Mouse (Mus musculus) midbrain, embryonic 13.5 days (tissue): ENCODE data around the gene Kynu. TPM values are rescaled to one million over a fixed set of nuclear protein-coding genes. Genes with fewer than 3 reads are reported as not detected.

Experiments
- ATAC-seq: fragments of 200-750 bp; cut with Nextera tagmentation; 2 replicates; pipeline ENCODE4 v1.8.0; 2017; ENCODE audit warnings: mild to moderate bottlenecking, moderate TSS enrichment, moderate library complexity
- H3K27ac ChIP-seq: fragments of 300-500 bp; sonication (generic); 2 replicates; pipeline ENCODE4 v1.5.1; 2015; ENCODE audit warnings: inconsistent platforms, mild to moderate bottlenecking, moderate library complexity
- H3K27me3 ChIP-seq: fragments of 300-500 bp; sonication (generic); 2 replicates; pipeline ENCODE4 v1.6.1; 2015; ENCODE audit warnings: mild to moderate bottlenecking, inconsistent platforms
- H3K36me3 ChIP-seq: fragments of 300-500 bp; sonication (generic); 2 replicates; pipeline ENCODE4 v1.6.1; 2015; ENCODE audit warnings: mild to moderate bottlenecking, inconsistent platforms
- H3K4me1 ChIP-seq: fragments of 300-500 bp; sonication (generic); replicated peaks from 2 replicates; pipeline ENCODE4 v1.6.1; 2015; ENCODE audit warnings: inconsistent platforms
- H3K4me2 ChIP-seq: fragments of 300-500 bp; sonication (generic); replicated peaks from 2 replicates; pipeline ENCODE4 v1.6.1; 2015; ENCODE audit warnings: moderate library complexity, mild to moderate bottlenecking, inconsistent platforms
- H3K4me3 ChIP-seq: fragments of 300-500 bp; sonication (generic); replicated peaks from 2 replicates; pipeline ENCODE4 v1.5.1; 2015; ENCODE audit warnings: mild to moderate bottlenecking, inconsistent platforms
- H3K9ac ChIP-seq: fragments of 300-500 bp; sonication (generic); replicated peaks from 2 replicates; pipeline ENCODE4 v1.6.1; 2015; ENCODE audit warnings: mild to moderate bottlenecking, inconsistent platforms
- H3K9me3 ChIP-seq: fragments of 300-500 bp; sonication (generic); 2 replicates; pipeline ENCODE4 v1.6.1; 2016; ENCODE audit warnings: mild to moderate bottlenecking, inconsistent platforms
- WGBS: fragments of 180-500 bp; shearing (Covaris S2); methylation state at CpG from one replicate; pipeline ENCODE4 v1.1.7; 2015; 5-methylcytosine and 5-hydroxymethylcytosine counted together
- polyA plus RNA-seq: library from polyadenylated mRNA; unstranded; fragments of >200 nt; fragmentation: Nextera tagmentation; extraction: Ambion mirVana; gene quantifications from 2 replicates; pipeline ENCODE4 v1.2.1, GENCODE M21; 2015

Kynu gene
- polyA plus RNA-seq, 1 experiment from 2014 or later: 0.19 TPM

GRCm38 (mm10) chr2:43673619-43674018, 118.5 kb downstream of the Kynu start:
- no peaks in the 10 kb centered on the region for H3K36me3 ChIP-seq
- no peak overlapping the region for H3K9ac ChIP-seq
- no peak overlapping the region for H3K27ac ChIP-seq
- no peak overlapping the region for H3K4me3 ChIP-seq
- no peak overlapping the region for H3K4me2 ChIP-seq
- peak; percentile 85 for ATAC-seq
- no peaks in the 10 kb centered on the region for H3K9me3 ChIP-seq
- no peaks in the 10 kb centered on the region for H3K27me3 ChIP-seq
- H3K4me1 ChIP-seq: no peaks in the 10 kb centered on the region
- WGBS: 1% methylated on average over 6 of the region's 6 CpGs

- Histone ChIP-seq H3K4me3 (no peak overlapping the region), H3K36me3 (no peaks in the 10 kb centered on the region), H3K9me3 (no peaks in the 10 kb centered on the region), H3K27me3 (no peaks in the 10 kb centered on the region), H3K9ac (no peak overlapping the region), H3K4me2 (no peak overlapping the region), H3K4me1 (no peaks in the 10 kb centered on the region), H3K27ac (no peak overlapping the region)
- 0 out of 2 replicates have a peak, but pooled peaks have one; percentile 37 for ATAC-seq
- WGBS: 52% methylated on average over 3 of the region's 3 CpGs
These were observed 119.0 kb downstream of the Kynu start for GRCm38 (mm10) chr2:43674098-43674497.

GRCm38 (mm10) chr2:43675277-43675676, 120.1 kb downstream of the Kynu start:
- H3K36me3 ChIP-seq: no peaks in the 10 kb centered on the region
- H3K9me3 ChIP-seq: no peaks in the 10 kb centered on the region
- no peaks in the 10 kb centered on the region for H3K4me1 ChIP-seq
- no peak overlapping the region for H3K27ac ChIP-seq
- no peak overlapping the region for H3K9ac ChIP-seq
- no peak overlapping the region for H3K4me3 ChIP-seq
- 81% methylated on average over 4 of the region's 4 CpGs for WGBS
- H3K27me3 ChIP-seq: no peaks in the 10 kb centered on the region
- H3K4me2 ChIP-seq: no peak overlapping the region
- no peak for ATAC-seq

- 83% methylated on average over 2 of the region's 2 CpGs for WGBS
- Histone ChIP-seq H3K9ac (no peak overlapping the region), H3K4me3 (no peak overlapping the region), H3K9me3 (no peaks in the 10 kb centered on the region), H3K4me2 (no peak overlapping the region), H3K27ac (no peak overlapping the region), H3K36me3 (no peaks in the 10 kb centered on the region), H3K27me3 (no peaks in the 10 kb centered on the region), H3K4me1 (no peaks in the 10 kb centered on the region)
- no peak for ATAC-seq
These were observed 135.3 kb downstream of the Kynu start for GRCm38 (mm10) chr2:43690402-43690801.

- Histone ChIP-seq H3K9ac (no peak overlapping the region), H3K4me2 (no peak overlapping the region), H3K9me3 (no peaks in the 10 kb centered on the region), H3K27ac (no peak overlapping the region), H3K4me1 (no peaks in the 10 kb centered on the region), H3K4me3 (no peak overlapping the region), H3K36me3 (no peaks in the 10 kb centered on the region), H3K27me3 (no peaks in the 10 kb centered on the region)
- ATAC-seq: no peak
- WGBS: 74% methylated on average over 2 of the region's 2 CpGs
These were observed 136.2 kb downstream of the Kynu start for GRCm38 (mm10) chr2:43691290-43691689.

- no peaks in the 10 kb centered on the region for H3K27me3 ChIP-seq
- no peak overlapping the region for H3K9ac ChIP-seq
- H3K9me3 ChIP-seq: no peaks in the 10 kb centered on the region
- no peaks in the 10 kb centered on the region for H3K36me3 ChIP-seq
- H3K27ac ChIP-seq: no peak overlapping the region
- no peaks in the 10 kb centered on the region for H3K4me1 ChIP-seq
- H3K4me2 ChIP-seq: no peak overlapping the region
- WGBS: 88% methylated on average over 3 of the region's 3 CpGs
- ATAC-seq: no peak
- no peak overlapping the region for H3K4me3 ChIP-seq
These were observed 140.5 kb downstream of the Kynu start for GRCm38 (mm10) chr2:43695635-43696034.

GRCm38 (mm10) chr2:43712611-43713138, 157.5 kb downstream of the Kynu start:
- no peak for ATAC-seq
- Histone ChIP-seq H3K36me3 (no peaks in the 10 kb centered on the region), H3K9ac (no peak overlapping the region), H3K27ac (no peak overlapping the region), H3K27me3 (no peaks in the 10 kb centered on the region), H3K4me2 (no peak overlapping the region), H3K9me3 (no peaks in the 10 kb centered on the region), H3K4me1 (no peaks in the 10 kb centered on the region), H3K4me3 (no peak overlapping the region)
- 93% methylated on average over 2 of the region's 2 CpGs for WGBS

GRCm38 (mm10) chr2:43722446-43723103, 167.4 kb downstream of the Kynu start:
- Histone ChIP-seq H3K4me2 (peak overlapping the region; percentile 49), H3K4me3 (peak overlapping the region; percentile 28), H3K27ac (no peak overlapping the region), H3K9ac (peak overlapping the region; percentile 51; the same call in 1 of the 2 replicates), H3K4me1 (peaks cover 6% of the 10 kb centered on the region), H3K36me3 (no peaks in the 10 kb centered on the region), H3K9me3 (no peaks in the 10 kb centered on the region), H3K27me3 (no peaks in the 10 kb centered on the region)
- peak; percentile 91 for ATAC-seq
- 20% methylated on average over 14 of the region's 14 CpGs for WGBS

- Histone ChIP-seq H3K27ac (no peak overlapping the region), H3K36me3 (no peaks in the 10 kb centered on the region), H3K9me3 (no peaks in the 10 kb centered on the region), H3K9ac (peak overlapping the region; percentile 51; the same call in 1 of the 2 replicates), H3K4me3 (peak overlapping the region; percentile 28), H3K27me3 (no peaks in the 10 kb centered on the region), H3K4me1 (peaks cover 6% of the 10 kb centered on the region), H3K4me2 (peak overlapping the region; percentile 49)
- ATAC-seq: peak; percentile 84
- WGBS: 63% methylated on average over 7 of the region's 7 CpGs
These were observed 168.0 kb downstream of the Kynu start for GRCm38 (mm10) chr2:43723104-43723541.

GRCm38 (mm10) chr2:43727181-43727580, 172.1 kb downstream of the Kynu start:
- H3K4me1 ChIP-seq: peaks cover 6% of the 10 kb centered on the region
- no peak overlapping the region for H3K4me3 ChIP-seq
- H3K36me3 ChIP-seq: no peaks in the 10 kb centered on the region
- no peak for ATAC-seq
- H3K9me3 ChIP-seq: no peaks in the 10 kb centered on the region
- no peak overlapping the region for H3K9ac ChIP-seq
- H3K27me3 ChIP-seq: no peaks in the 10 kb centered on the region
- 67% methylated on average over 5 of the region's 5 CpGs for WGBS
- H3K27ac ChIP-seq: no peak overlapping the region
- H3K4me2 ChIP-seq: no peak overlapping the region

- H3K4me3 ChIP-seq: no peak overlapping the region
- ATAC-seq: no peak
- H3K4me2 ChIP-seq: no peak overlapping the region
- H3K36me3 ChIP-seq: no peaks in the 10 kb centered on the region
- H3K9ac ChIP-seq: no peak overlapping the region
- H3K9me3 ChIP-seq: no peaks in the 10 kb centered on the region
- no peaks in the 10 kb centered on the region for H3K27me3 ChIP-seq
- no peak overlapping the region for H3K27ac ChIP-seq
- 86% methylated on average over 8 of the region's 8 CpGs for WGBS
- H3K4me1 ChIP-seq: peaks cover 6% of the 10 kb centered on the region
These were observed 172.6 kb downstream of the Kynu start for GRCm38 (mm10) chr2:43727693-43728092.

- Histone ChIP-seq H3K4me2 (no peak overlapping the region), H3K27me3 (no peaks in the 10 kb centered on the region), H3K27ac (no peak overlapping the region), H3K9me3 (no peaks in the 10 kb centered on the region), H3K9ac (no peak overlapping the region), H3K36me3 (no peaks in the 10 kb centered on the region), H3K4me1 (no peaks in the 10 kb centered on the region), H3K4me3 (no peak overlapping the region)
- no peak for ATAC-seq
- WGBS: 92% methylated on average over 3 of the region's 3 CpGs
These were observed 173.7 kb downstream of the Kynu start for GRCm38 (mm10) chr2:43728831-43729230.
